Mouse (Mus musculus) embryonic facial prominence, embryonic 14.5 days (tissue): ENCODE data around the gene Tnfrsf13b. TPM values are rescaled to one million over a fixed set of nuclear protein-coding genes. Genes with fewer than 3 reads are reported as not detected.
"Not testable (repeated sequence)": the region's sequence is repeated elsewhere in the genome, so short reads cannot be mapped to it uniquely, and the experiment has no call there.

Source experiments
- ATAC-seq: fragments of 200-750 bp; cut with Nextera tagmentation; 2 replicates; pipeline ENCODE4 v1.8.0; 2017; ENCODE audit warnings: low read depth, moderate number of reproducible peaks, moderate TSS enrichment
- DNase-seq: peaks from one replicate; pipeline ENCODE4 v3.0.0-alpha.2; 2015; ENCODE audit warnings: low spot score
- H3K27ac ChIP-seq: fragments of 300-500 bp; sonication (generic); replicated peaks from 2 replicates; pipeline ENCODE4 v1.5.1; 2014; ENCODE audit warnings: low read depth, mild to moderate bottlenecking, low read length, moderate library complexity
- H3K27me3 ChIP-seq: fragments of 300-500 bp; sonication (generic); replicated peaks from 2 replicates; pipeline ENCODE4 v1.6.1; 2014; ENCODE audit warnings: low read length; ENCODE audit not compliant: control insufficient read depth, insufficient read depth
- H3K36me3 ChIP-seq: fragments of 300-500 bp; sonication (generic); 2 replicates; pipeline ENCODE4 v1.6.1; 2014; ENCODE audit warnings: low read length, mixed read lengths; ENCODE audit not compliant: control insufficient read depth, insufficient read depth
- H3K4me1 ChIP-seq: fragments of 300-500 bp; sonication (generic); 2 replicates; pipeline ENCODE4 v1.6.1; 2014; ENCODE audit warnings: antibody characterized with exemption, low read length; ENCODE audit not compliant: control insufficient read depth, insufficient read depth
- H3K4me2 ChIP-seq: fragments of 300-500 bp; sonication (generic); 2 replicates; pipeline ENCODE4 v1.6.1; 2014; ENCODE audit warnings: low read depth, mild to moderate bottlenecking, low read length, moderate library complexity, mixed read lengths
- H3K4me3 ChIP-seq: fragments of 300-500 bp; sonication (generic); 2 replicates; pipeline ENCODE4 v1.5.1; 2014; ENCODE audit warnings: low read depth, mild to moderate bottlenecking, low read length
- H3K9ac ChIP-seq: fragments of 300-500 bp; sonication (generic); 2 replicates; pipeline ENCODE4 v1.6.1; 2014; ENCODE audit warnings: low read depth, mild to moderate bottlenecking, low read length, moderate library complexity, mixed read lengths
- H3K9me3 ChIP-seq: fragments of 300-500 bp; sonication (generic); 2 replicates; pipeline ENCODE4 v1.6.1; 2016; ENCODE audit warnings: low read length; ENCODE audit not compliant: control insufficient read depth
- WGBS: fragments of 180-500 bp; shearing (Covaris S2); extraction: QIAGEN DNeasy Blood & Tissue Kit; methylation state at CpG from one replicate; pipeline ENCODE4 v1.1.7; 2014; 5-methylcytosine and 5-hydroxymethylcytosine counted together
- polyA plus RNA-seq: library from polyadenylated mRNA; unstranded; fragments of >200 nt; fragmentation: Nextera tagmentation; extraction: Ambion mirVana; gene quantifications from 2 replicates; pipeline ENCODE4 v1.2.1, GENCODE M21; 2014

Tnfrsf13b gene
- polyA plus RNA-seq, 1 experiment from 2014 or later, result 2.9 TPM

DNA sequence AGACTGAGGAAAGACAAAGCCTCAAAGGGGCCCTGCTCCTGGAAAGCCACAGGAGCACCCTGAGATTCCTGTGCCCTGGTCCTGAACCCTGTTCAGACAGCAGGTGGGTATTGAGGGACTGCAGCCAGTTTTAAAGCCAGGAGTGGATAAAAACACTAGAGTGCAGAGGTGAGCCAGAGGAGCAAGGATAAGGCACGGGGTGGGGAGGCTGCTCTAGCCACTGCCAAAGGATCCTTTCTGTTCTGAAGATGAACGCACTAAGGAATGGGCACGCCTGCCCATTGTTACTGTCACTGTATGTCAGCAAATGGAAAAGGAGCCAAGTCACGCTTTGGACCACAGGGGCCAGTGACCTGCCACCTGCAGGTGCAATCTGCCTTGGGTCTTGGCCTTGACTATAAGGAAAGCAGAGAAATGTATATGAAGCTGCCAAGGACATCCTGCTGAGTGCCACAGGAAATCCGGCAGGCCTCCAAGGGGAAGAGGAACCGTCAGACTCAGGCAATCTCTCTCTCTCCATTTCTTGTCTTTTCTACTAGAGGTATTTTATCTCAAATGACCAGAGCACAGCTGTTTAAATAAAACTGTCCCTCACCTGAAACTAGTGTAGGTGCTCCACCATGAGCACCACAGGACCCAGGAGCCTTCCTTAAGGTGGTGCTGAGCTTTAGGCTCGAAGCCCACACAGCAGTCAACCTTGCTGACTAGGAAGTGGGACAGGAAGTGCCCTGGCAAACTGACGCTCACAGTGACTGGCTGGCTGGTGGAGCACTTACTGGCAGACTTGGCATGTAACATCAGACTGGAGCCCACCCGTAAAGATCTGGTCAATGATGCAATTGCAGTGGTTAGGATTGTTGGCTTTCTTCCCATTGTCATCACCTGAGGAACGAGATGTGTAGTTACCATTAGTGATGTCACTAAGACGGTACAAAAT, 33.5 kb downstream of the Tnfrsf13b start:
- ATAC-seq (no peak), DNase-seq (no peak)
- Histone ChIP-seq H3K4me1 (no peaks in the 10 kb centered on the region), H3K9me3 (no peaks in the 10 kb centered on the region), H3K27me3 (no peaks in the 10 kb centered on the region), H3K36me3 (peaks cover 99% of the 10 kb centered on the region), H3K27ac (no peak overlapping the region), H3K4me2 (no peak overlapping the region), H3K9ac (no peak overlapping the region), H3K4me3 (no peak overlapping the region)
- WGBS, result 82% methylated on average over 11 of the region's 11 CpGs

DNA sequence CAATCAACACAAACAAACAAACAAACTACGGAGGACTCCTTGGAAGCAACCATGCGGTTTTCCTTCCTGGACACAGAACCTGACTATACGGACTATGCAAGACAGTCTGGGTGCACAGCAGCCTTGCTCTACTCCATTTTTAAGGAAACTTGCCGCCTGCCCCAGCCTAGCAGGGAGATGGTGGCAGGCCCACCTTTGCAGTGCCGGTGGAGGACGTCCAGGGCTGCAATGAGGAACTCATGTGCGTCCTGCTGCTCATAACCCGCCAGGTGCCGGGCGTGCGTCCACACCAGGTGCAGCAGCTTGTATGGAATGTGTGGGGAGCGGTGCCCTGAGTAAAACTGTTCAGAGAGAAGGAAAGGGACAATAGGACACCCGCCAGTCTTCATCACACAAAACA, 34.6 kb downstream of the Tnfrsf13b start:
- Histone ChIP-seq H3K27me3 (no peaks in the 10 kb centered on the region), H3K9ac (no peak overlapping the region), H3K4me2 (no peak overlapping the region), H3K4me3 (no peak overlapping the region), H3K4me1 (no peaks in the 10 kb centered on the region), H3K9me3 (no peaks in the 10 kb centered on the region), H3K27ac (no peak overlapping the region), H3K36me3 (peaks cover 99% of the 10 kb centered on the region)
- 92% methylated on average over 13 of the region's 13 CpGs for WGBS
- DNase-seq (no peak), ATAC-seq (no peak)

DNA sequence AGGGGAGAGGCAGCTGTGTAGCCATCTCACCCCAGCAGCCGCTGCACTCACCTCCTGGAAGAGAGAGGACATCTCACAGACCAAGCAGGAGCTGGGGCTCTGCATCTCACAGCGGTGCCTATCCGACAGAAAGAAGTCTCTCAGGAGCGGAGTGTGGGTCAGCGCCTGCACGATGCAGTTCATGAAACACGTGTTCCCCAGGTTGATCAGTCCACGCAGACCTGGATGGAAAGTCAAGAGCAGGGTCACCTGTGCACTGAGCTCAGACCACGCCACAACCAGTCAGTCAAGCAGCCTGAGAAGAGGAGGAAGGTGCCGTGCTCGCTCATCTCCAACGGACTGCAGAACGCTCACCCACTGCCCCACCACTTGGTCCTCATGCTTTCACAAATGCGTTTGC, 36.2 kb downstream of the Tnfrsf13b start:
- H3K27ac ChIP-seq, result no peak overlapping the region
- no peak overlapping the region for H3K4me3 ChIP-seq
- H3K4me2 ChIP-seq, result no peak overlapping the region
- no peak overlapping the region for H3K9ac ChIP-seq
- ATAC-seq (no peak), DNase-seq (no peak)
- peaks cover 99% of the 10 kb centered on the region for H3K36me3 ChIP-seq
- H3K4me1 ChIP-seq, result no peaks in the 10 kb centered on the region
- H3K27me3 ChIP-seq, result no peaks in the 10 kb centered on the region
- WGBS, result 95% methylated on average over 14 of the region's 14 CpGs
- no peaks in the 10 kb centered on the region for H3K9me3 ChIP-seq

DNA sequence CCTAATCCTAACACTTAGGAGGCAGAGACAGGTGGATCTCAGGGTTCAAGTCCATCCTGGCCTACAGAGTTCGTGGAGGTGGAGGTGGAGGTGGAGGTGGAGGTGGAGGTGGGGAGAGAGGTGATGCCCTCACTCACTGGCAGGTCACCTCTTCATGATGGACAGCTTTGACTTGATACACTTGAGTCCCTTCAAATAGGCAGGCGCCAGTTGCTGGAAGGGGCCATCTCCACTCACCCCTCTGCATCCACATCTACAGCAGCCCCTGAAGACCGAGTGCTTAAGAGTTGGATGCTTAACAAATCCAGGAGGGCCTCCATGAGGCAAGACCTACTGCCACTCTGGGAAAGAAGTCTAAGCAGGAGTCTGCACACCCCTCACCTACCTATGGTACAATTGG, 36.8 kb downstream of the Tnfrsf13b start:
- Histone ChIP-seq H3K9me3 (no peaks in the 10 kb centered on the region), H3K27ac (no peak overlapping the region), H3K9ac (no peak overlapping the region), H3K36me3 (peaks cover 99% of the 10 kb centered on the region), H3K27me3 (no peaks in the 10 kb centered on the region), H3K4me3 (no peak overlapping the region), H3K4me2 (no peak overlapping the region), H3K4me1 (no peaks in the 10 kb centered on the region)
- no peak for DNase-seq
- WGBS, result 84% methylated on average over 3 of the region's 3 CpGs
- ATAC-seq, result no peak

DNA sequence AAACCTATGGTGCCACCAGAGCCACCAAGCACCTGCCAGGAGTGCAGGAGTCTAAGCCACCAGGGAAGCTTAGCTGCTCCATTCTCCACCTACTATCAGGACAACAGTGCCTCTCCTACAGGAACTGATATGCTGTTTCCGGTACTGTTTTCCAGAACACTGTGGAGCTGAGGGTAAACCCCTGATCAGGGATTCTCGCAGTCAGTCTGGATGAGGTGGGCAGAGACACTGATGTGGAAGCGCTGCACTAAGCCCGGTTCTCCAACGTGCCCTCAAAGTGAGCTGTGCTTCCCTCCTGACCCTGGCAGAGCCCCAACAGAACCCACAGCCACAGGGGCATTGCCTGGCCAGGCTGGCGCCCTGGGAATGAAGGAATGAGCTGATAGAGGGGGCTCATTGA, 37.8 kb downstream of the Tnfrsf13b start:
- no peak overlapping the region for H3K4me3 ChIP-seq

DNA sequence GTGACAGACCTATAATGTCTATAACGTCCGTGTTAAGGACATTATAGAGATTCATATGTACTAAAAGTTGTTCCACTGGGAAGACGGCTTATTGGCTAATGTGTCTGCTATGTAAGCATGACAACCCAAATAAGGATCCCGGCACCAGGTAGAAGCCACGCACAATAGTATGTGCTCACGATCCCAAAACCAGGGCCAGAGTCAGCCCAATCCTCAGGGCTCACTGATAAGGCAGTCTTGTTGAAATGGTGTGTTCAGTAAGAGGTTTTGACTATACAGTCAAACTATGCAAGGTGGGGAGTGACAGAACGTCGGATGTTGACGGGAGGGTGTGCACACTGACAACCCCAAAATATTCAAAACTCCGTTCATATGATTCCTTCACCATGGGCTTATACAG, 38.3 kb downstream of the Tnfrsf13b start:
- H3K27ac ChIP-seq, result no peak overlapping the region
- WGBS, result 91% methylated on average over 10 of the region's 10 CpGs
- no peak overlapping the region for H3K4me3 ChIP-seq
- H3K27me3 ChIP-seq, result no peaks in the 10 kb centered on the region
- no peaks in the 10 kb centered on the region for H3K4me1 ChIP-seq
- H3K4me2 ChIP-seq, result no peak overlapping the region
- no peak for DNase-seq
- H3K9ac ChIP-seq, result no peak overlapping the region
- no peaks in the 10 kb centered on the region for H3K9me3 ChIP-seq
- peaks cover 85% of the 10 kb centered on the region for H3K36me3 ChIP-seq
- ATAC-seq, result no peak

More for the DNA sequence above, 37.8 kb downstream of the Tnfrsf13b start:
- Histone ChIP-seq H3K9ac (no peak overlapping the region), H3K9me3 (no peaks in the 10 kb centered on the region), H3K4me1 (no peaks in the 10 kb centered on the region), H3K27ac (no peak overlapping the region), H3K36me3 (peaks cover 90% of the 10 kb centered on the region), H3K27me3 (no peaks in the 10 kb centered on the region), H3K4me2 (no peak overlapping the region)
- no peak for ATAC-seq
- no peak for DNase-seq
- WGBS, result 97% methylated on average over 6 of the region's 6 CpGs

DNA sequence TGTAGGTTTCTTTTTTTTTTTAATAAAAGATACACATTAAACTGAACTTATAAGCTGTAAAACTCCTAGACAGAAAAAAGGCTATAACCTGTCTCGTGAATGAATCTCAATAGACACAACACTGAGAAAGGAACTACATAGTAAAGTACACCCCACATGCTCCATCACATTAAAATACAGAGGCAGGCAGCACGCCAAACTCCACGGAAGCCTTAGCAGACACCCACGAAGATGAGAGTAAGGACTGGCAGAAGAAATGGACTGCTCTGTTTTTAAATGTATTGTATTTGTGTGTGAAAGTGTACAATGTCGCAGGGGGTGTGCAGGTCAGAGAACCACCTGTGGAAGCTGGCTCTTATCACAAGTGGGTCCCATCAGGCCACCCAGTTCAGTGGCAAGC, 43.6 kb downstream of the Tnfrsf13b start:
- no peak overlapping the region; the same call in 1 of the 2 replicates for H3K9ac ChIP-seq
- no peak overlapping the region for H3K4me3 ChIP-seq
- no peaks in the 10 kb centered on the region for H3K4me1 ChIP-seq
- no peak for DNase-seq
- no peak overlapping the region for H3K27ac ChIP-seq
- no peaks in the 10 kb centered on the region for H3K27me3 ChIP-seq
- whole genome bisulfite sequencing, result 84% methylated on average over 5 of the region's 5 CpGs
- H3K9me3 ChIP-seq, result no peaks in the 10 kb centered on the region
- H3K4me2 ChIP-seq, result no peak overlapping the region
- ATAC-seq, result no peak
- peaks cover 32% of the 10 kb centered on the region for H3K36me3 ChIP-seq

DNA sequence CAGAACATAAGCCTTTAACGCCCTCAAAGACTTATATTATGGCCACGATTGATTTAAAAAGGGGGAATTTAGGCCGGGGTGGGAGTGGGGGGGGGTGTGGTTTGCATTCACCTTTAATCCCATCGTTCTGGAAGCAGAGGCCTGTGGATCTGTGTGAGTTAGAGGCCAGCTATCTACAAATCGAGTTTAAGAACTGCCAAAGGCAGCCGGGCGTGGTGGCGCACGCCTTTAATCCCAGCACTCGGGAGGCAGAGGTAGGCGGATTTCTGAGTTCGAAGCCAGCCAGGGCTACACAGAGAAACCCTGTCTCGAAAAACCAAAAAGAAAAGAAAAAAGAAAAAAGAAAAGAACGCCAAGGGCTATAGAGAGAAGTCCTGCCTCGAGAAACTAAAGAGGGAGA, 46.9 kb downstream of the Tnfrsf13b start:
- H3K4me1 ChIP-seq, H3K36me3 ChIP-seq, DNase-seq, H3K27ac ChIP-seq, ATAC-seq, H3K27me3 ChIP-seq, H3K9me3 ChIP-seq: not testable (repeated sequence)
- 30% methylated on average over 15 of the region's 15 CpGs for WGBS
- peak overlapping the region; percentile 81 for H3K4me2 ChIP-seq
- peak overlapping the region; percentile 99 for H3K9ac ChIP-seq
- peak overlapping the region; percentile 100 for H3K4me3 ChIP-seq
